Mouse (Mus musculus): Measurements from ENCODE around the gene Mbd3. TPM values are rescaled to one million over a fixed set of nuclear protein-coding genes. Genes with fewer than 3 reads are reported as not detected.

Gene Mbd3
- polyA plus RNA-seq, 1 experiment from 2014 or later: 216 TPM

DNA sequence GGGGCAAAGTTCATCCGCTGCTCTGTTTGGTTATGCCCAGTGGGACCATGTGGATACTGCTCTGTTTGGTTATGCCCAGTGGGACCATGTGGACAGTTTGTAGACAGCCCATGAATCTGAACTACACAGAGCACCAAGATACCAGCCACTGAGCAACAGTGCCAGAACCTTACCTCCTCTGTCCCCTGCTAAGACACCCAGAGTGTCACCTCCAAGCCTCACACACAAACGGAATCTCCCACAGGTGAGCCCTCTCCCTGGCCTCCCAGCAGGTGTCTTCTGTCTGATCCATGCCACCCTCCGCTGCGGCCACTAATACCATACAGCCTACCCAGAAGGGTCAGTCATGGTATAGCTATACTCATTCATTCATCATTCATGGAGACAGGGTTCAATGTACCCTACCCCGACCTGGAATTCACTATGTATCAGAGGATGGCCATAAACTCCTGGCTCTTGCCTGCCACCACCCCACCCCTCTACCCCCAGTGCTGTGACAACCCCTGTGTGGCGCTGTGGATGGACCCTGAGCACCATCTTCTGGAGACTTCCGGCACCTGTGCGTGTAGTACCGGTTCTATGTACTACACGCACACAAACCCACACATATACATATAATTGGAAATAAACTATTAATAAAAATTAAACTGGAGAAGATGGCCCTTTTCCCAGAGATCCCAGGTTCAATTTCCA is 6.3 kb upstream of the Mbd3 start:
- DNase-seq (ENCODE audit: low spot score) (no peak), ATAC-seq (no peak)
- H3K4me2 ChIP-seq (ENCODE audit: low read length): peak overlapping the region; percentile 62
- 59% methylated on average over 10 of the region's 10 CpGs for WGBS
- peaks cover 16% of the 10 kb centered on the region for H3K4me1 ChIP-seq (ENCODE audit: control insufficient read depth, insufficient read depth, low read length)
- H3K9me3 ChIP-seq (replicated peaks; ENCODE audit: control insufficient read depth, low read length): no peaks in the 10 kb centered on the region
- H3K4me3 ChIP-seq (ENCODE audit: low read depth, low read length): peak overlapping the region; percentile 76
- peaks cover 45% of the 10 kb centered on the region for H3K36me3 ChIP-seq (ENCODE audit: control insufficient read depth, insufficient read depth, low read length)
- no peak overlapping the region for H3K27ac ChIP-seq (ENCODE audit: low read depth, low read length)
- no peaks in the 10 kb centered on the region for H3K27me3 ChIP-seq (replicated peaks; ENCODE audit: control insufficient read depth, insufficient read depth, low read length)
- H3K9ac ChIP-seq (ENCODE audit: low read length): peak overlapping the region; percentile 76

DNA sequence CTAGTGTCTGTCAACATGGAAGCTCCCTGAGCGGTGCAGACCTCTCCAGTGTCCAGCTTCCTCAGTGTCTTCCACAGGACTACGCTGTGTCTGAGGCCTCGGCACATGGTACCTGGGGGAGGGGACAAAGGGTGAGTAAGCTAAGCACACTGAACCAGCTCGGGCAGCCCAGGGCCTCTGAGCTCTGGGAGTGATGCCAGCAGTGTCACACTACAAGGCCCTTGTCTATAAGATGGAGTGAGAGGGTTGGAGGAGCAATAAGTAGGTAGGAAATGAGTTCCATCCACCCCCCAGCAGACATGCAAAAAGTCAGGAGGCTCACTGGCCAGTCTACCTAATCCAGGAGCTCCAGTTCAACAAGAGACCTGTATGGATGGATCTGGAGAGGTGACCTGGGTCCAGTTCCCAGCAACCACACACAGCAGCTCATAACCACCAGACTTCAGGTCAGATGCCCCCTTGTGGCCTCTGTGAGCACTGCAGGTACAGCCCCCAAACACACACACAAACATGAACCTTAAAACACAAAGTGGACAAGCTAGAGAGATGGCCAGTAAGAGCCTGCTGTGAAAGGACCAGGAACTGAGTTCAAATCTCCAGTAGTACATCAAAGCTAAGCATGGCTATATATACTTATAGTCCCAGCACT is 3.8 kb upstream of the Mbd3 start:
- H3K4me3 ChIP-seq (ENCODE audit: low read depth, low read length): no peak overlapping the region
- DNase-seq (ENCODE audit: low spot score) (no peak), ATAC-seq (no peak)
- peaks cover 30% of the 10 kb centered on the region for H3K36me3 ChIP-seq (ENCODE audit: control insufficient read depth, insufficient read depth, low read length)
- H3K9ac ChIP-seq (ENCODE audit: low read length): no peak overlapping the region
- no peak overlapping the region for H3K4me2 ChIP-seq (ENCODE audit: low read length)
- no peaks in the 10 kb centered on the region for H3K9me3 ChIP-seq (replicated peaks; ENCODE audit: control insufficient read depth, low read length)
- no peak overlapping the region for H3K27ac ChIP-seq (ENCODE audit: low read depth, low read length)
- H3K4me1 ChIP-seq (ENCODE audit: control insufficient read depth, insufficient read depth, low read length): peaks cover 22% of the 10 kb centered on the region
- H3K27me3 ChIP-seq (replicated peaks; ENCODE audit: control insufficient read depth, insufficient read depth, low read length): no peaks in the 10 kb centered on the region
- WGBS: 96% methylated on average over 4 of the region's 4 CpGs

DNA sequence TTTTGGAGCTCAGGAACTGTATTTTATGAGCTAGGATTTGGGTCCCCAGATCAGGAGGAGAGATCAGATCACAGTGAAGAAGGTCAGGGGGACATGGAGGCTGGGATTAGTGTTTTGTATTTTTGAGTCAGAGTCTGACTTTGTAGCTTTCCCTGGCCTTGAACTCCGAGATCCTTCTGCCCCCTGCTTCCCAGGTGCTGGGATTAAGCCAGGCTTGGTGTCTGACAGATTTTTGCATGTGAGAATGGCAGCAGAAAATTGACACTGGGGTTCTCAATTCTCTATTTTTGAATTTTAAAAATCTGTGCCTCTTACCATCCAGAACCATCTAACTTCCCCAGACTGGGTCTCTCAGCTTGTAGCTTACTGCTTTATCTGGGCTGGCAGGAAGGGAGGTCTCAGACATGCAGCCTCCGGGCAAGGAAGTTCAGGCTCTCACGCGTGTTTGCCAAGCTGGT is 1.4 kb upstream of the Mbd3 start:
- Histone ChIP-seq H3K4me3 (ENCODE audit: low read depth, low read length) (no peak overlapping the region), H3K9ac (ENCODE audit: low read length) (peak overlapping the region; percentile 70; the same call in 1 of the 2 replicates), H3K4me2 (ENCODE audit: low read length) (no peak overlapping the region; the same call in 1 of the 2 replicates), H3K36me3 (ENCODE audit: control insufficient read depth, insufficient read depth, low read length) (peaks cover 45% of the 10 kb centered on the region), H3K4me1 (ENCODE audit: control insufficient read depth, insufficient read depth, low read length) (peaks cover 24% of the 10 kb centered on the region), H3K27ac (ENCODE audit: low read depth, low read length) (no peak overlapping the region), H3K27me3 (replicated peaks; ENCODE audit: control insufficient read depth, insufficient read depth, low read length) (no peaks in the 10 kb centered on the region), H3K9me3 (replicated peaks; ENCODE audit: control insufficient read depth, low read length) (no peaks in the 10 kb centered on the region)
- 90% methylated on average over 4 of the region's 4 CpGs for WGBS
- no peak for DNase-seq (ENCODE audit: low spot score)
- ATAC-seq: no peak

DNA sequence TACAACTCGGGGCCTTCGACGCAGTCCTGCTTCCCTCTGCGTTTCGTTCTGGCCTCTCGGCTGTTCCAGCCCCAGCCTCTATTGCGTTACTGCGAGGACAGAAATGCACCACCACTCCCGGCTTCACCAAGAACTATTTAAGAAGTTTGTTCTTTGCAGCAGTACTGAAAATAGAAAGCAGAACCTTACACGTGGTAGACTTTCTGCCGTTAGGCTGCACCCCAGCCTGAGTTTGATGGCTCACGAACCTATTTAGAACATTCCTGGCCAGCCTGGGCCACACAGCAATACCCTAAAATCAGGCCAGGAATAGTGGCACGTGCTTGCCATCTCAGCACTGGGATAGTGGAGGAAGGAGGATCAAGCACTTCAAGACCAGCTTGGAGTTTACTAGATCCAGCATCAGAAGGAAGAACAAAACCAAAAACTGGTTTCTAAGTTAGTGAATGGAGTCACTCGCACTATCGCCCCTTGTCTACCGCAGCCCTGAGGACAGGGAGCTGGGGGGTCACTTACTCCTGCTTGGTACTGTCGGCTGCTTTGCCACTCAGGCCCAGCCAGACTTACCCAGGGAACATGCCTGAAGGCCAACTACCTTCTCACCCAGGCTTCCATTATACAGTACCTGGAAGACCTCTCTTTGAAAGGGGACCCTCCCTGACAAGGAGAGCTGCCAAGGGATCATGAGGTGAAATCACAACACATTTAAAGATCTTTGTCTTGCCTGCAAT is 788 bp upstream of the Mbd3 start:
- Histone ChIP-seq H3K4me3 (ENCODE audit: low read depth, low read length) (peak overlapping the region; percentile 87), H3K27me3 (replicated peaks; ENCODE audit: control insufficient read depth, insufficient read depth, low read length) (no peaks in the 10 kb centered on the region), H3K27ac (ENCODE audit: low read depth, low read length) (peak overlapping the region; percentile 87), H3K9ac (ENCODE audit: low read length) (peak overlapping the region; percentile 70), H3K9me3 (replicated peaks; ENCODE audit: control insufficient read depth, low read length) (no peaks in the 10 kb centered on the region), H3K4me2 (ENCODE audit: low read length) (peak overlapping the region; percentile 56), H3K4me1 (ENCODE audit: control insufficient read depth, insufficient read depth, low read length) (peaks cover 18% of the 10 kb centered on the region), H3K36me3 (ENCODE audit: control insufficient read depth, insufficient read depth, low read length) (peaks cover 51% of the 10 kb centered on the region)
- 14% methylated on average over 17 of the region's 17 CpGs for WGBS
- ATAC-seq (no peak), DNase-seq (ENCODE audit: low spot score) (no peak)

DNA sequence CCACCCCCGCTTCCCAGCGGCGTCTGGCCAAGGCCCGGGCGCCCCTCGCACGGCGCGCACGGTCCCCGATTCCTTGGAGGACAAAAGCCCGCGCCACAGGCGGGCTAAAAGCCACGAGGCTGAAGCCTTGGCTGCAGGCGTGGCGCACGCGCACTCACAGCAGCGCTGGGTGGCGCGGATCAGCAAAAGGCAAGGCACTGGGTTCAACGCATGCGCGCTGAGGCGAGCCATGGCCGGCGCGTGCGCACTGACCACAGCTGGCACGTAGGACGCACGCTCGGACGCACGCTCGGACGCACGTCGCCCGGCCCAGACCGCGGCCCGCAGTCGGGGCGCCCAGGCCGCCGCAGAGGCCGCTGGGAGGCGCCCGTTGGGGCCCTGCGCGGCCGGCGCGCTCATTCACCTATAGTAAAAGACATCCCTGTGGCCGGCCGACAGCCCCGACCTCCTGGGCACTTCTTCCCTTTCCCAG is 595 bp downstream of the Mbd3 start:
- DNase-seq (ENCODE audit: low spot score) (peak; percentile 99), ATAC-seq (peak; percentile 81)
- peak overlapping the region; percentile 99 for H3K27ac ChIP-seq (ENCODE audit: low read depth, low read length)
- under 1% methylated on average over 59 of the region's 59 CpGs for WGBS
- H3K4me1 ChIP-seq (ENCODE audit: control insufficient read depth, insufficient read depth, low read length): peaks cover 18% of the 10 kb centered on the region
- H3K9ac ChIP-seq (ENCODE audit: low read length): peak overlapping the region; percentile 92
- peak overlapping the region; percentile 56 for H3K4me2 ChIP-seq (ENCODE audit: low read length)
- H3K9me3 ChIP-seq (replicated peaks; ENCODE audit: control insufficient read depth, low read length): no peaks in the 10 kb centered on the region
- H3K36me3 ChIP-seq (ENCODE audit: control insufficient read depth, insufficient read depth, low read length): peaks cover 59% of the 10 kb centered on the region
- peak overlapping the region; percentile 87 for H3K4me3 ChIP-seq (ENCODE audit: low read depth, low read length)
- no peaks in the 10 kb centered on the region for H3K27me3 ChIP-seq (replicated peaks; ENCODE audit: control insufficient read depth, insufficient read depth, low read length)

DNA sequence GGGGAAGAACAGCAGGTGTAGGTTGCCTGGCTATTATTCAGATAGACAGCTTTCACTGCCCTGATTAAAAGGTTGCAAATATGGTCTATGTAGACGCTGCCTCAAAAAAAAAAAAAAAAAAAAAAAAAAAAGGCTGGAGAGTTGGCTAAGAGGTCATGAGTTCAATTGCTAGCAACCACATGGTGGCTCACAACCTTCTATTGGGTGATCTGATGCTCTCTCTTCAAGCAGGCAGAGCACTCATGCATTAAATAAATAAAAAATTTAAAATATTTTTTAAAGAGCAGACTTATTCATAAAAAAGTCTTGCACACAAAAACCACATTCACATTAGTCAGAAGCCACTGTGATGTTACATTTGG is 1.2 kb downstream of the Mbd3 start:
- H3K9me3 ChIP-seq (replicated peaks; ENCODE audit: control insufficient read depth, low read length): no peaks in the 10 kb centered on the region
- DNase-seq (ENCODE audit: low spot score) (no peak), ATAC-seq (no peak)
- H3K4me2 ChIP-seq (ENCODE audit: low read length): peak overlapping the region; percentile 56
- H3K27me3 ChIP-seq (replicated peaks; ENCODE audit: control insufficient read depth, insufficient read depth, low read length): no peaks in the 10 kb centered on the region
- peak overlapping the region; percentile 92 for H3K9ac ChIP-seq (ENCODE audit: low read length)
- H3K4me3 ChIP-seq (ENCODE audit: low read depth, low read length): peak overlapping the region; percentile 87
- H3K36me3 ChIP-seq (ENCODE audit: control insufficient read depth, insufficient read depth, low read length): peaks cover 59% of the 10 kb centered on the region
- H3K27ac ChIP-seq (ENCODE audit: low read depth, low read length): peak overlapping the region; percentile 99
- WGBS: 0% methylated on average over 1 of the region's 1 CpGs
- H3K4me1 ChIP-seq (ENCODE audit: control insufficient read depth, insufficient read depth, low read length): peaks cover 18% of the 10 kb centered on the region

DNA sequence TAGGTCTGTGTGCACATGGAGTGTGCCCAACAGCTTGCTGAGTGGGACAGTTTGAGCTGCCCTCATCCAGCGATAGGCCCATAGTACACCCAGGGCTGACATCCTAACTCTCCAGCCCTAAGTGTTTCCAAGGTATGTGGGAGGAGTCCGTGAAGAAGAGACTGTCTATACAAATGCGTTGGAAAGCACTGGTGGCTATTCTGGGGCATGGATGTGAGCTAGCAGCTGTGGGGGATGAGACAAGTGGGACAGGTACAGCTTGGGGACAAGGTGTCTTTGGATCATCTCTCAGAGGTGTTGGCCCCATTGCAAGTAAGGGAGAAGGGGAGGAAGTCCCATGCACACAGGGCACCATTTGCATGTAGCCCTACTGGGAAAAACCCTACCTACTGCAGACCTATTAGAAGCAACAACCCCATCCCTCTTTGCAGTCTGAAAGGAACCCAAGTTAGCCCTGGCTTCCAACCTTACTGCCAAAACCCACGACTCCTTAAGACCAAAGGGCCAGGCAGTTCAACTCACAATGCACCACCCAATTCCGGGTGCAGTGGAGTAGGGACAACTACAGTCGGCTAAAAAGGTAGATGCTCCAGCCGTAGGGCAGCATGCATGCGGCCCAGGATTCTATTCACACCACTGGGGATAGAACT is 1.7 kb downstream of the Mbd3 start:
- DNase-seq (ENCODE audit: low spot score): no peak
- no peak for ATAC-seq
- Histone ChIP-seq H3K4me2 (ENCODE audit: low read length) (peak overlapping the region; percentile 56), H3K27ac (ENCODE audit: low read depth, low read length) (peak overlapping the region; percentile 99), H3K9me3 (replicated peaks; ENCODE audit: control insufficient read depth, low read length) (no peaks in the 10 kb centered on the region), H3K4me1 (ENCODE audit: control insufficient read depth, insufficient read depth, low read length) (peaks cover 18% of the 10 kb centered on the region), H3K36me3 (ENCODE audit: control insufficient read depth, insufficient read depth, low read length) (peaks cover 59% of the 10 kb centered on the region), H3K4me3 (ENCODE audit: low read depth, low read length) (peak overlapping the region; percentile 87), H3K9ac (ENCODE audit: low read length) (peak overlapping the region; percentile 92), H3K27me3 (replicated peaks; ENCODE audit: control insufficient read depth, insufficient read depth, low read length) (no peaks in the 10 kb centered on the region)
- WGBS: 36% methylated on average over 8 of the region's 8 CpGs

DNA sequence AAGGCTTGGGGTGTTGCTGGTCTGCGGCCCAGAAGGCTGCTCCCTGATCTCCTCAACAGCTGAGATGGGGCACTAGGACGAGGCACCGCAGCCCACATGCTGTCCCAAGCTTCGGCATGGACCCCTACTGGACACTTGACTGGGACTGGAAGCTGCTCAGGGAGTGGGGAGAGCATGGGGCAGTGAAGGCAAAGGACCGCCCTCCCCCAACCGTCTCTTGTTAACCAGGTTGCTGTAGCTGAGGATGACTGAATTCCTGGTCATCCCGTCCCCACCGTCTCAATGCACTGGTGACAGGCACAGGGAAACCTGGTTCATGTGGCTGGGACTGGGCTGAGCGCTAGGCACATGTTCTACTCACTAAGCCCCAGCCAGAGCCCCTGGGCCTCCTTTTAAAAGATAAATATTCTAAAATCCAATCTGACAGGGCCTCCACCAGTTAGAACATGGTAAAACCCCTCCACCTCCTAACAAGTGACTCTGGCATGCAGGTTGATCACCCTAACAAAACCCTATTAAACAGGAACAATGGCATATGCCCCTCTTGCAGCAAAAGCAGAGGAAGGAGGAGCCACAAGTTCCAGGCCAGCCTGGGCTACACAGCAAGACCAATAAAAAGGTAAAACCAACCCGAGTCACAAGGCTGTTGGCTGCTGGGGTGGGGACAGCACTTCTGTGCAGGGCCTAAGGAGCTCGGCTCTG is 2.4 kb downstream of the Mbd3 start:
- Histone ChIP-seq H3K9me3 (replicated peaks; ENCODE audit: control insufficient read depth, low read length) (no peaks in the 10 kb centered on the region), H3K4me3 (ENCODE audit: low read depth, low read length) (peak overlapping the region; percentile 87), H3K36me3 (ENCODE audit: control insufficient read depth, insufficient read depth, low read length) (peaks cover 61% of the 10 kb centered on the region), H3K27ac (ENCODE audit: low read depth, low read length) (peak overlapping the region; percentile 99; the same call in 1 of the 2 replicates), H3K9ac (ENCODE audit: low read length) (peak overlapping the region; percentile 92), H3K27me3 (replicated peaks; ENCODE audit: control insufficient read depth, insufficient read depth, low read length) (no peaks in the 10 kb centered on the region), H3K4me1 (ENCODE audit: control insufficient read depth, insufficient read depth, low read length) (peaks cover 18% of the 10 kb centered on the region), H3K4me2 (ENCODE audit: low read length) (peak overlapping the region; percentile 56)
- no peak for DNase-seq (ENCODE audit: low spot score)
- WGBS: 85% methylated on average over 11 of the region's 11 CpGs
- ATAC-seq: no peak

Data from forebrain, embryonic 14.5 days (tissue).